Comparison of ENCODE assay signal across 13 mouse cellular contexts in genomic region chr1:97657786-97658185, GRCm38 (mm10). TPM values are rescaled to one million over a fixed set of nuclear protein-coding genes. Genes with fewer than 3 reads are reported as not detected.
DNase-seq lines count a peak whose midpoint lies in the region; ATAC-seq lines count a peak whose summit lies in the region.
"Had no signal": no experiment of that assay in that cellular context is flagged by ENCODE, and none has a peak within 500 bp of the region (broad histone marks: within the 10 kb centered on the region; RNA-seq: fewer than 3 reads in every experiment).

No protein-coding gene starts in this region.

- H3K4me2 ChIP-seq in heart, embryonic 16.5 days (ENCODE audit: low read depth, low read length): no peak overlapping the region
- peak overlapping the region; percentile 18; the same call in 1 of the 2 replicates for H3K4me2 ChIP-seq in hindbrain, embryonic 16.5 days (ENCODE audit: low read length)
- H3K4me2 ChIP-seq in midbrain, embryonic 14.5 days (ENCODE audit: low read length): peak overlapping the region; percentile 66
- H3K4me2 ChIP-seq: heart, embryonic 13.5 days had no signal

- no peak overlapping the region for H3K27ac ChIP-seq in heart, embryonic 16.5 days (ENCODE audit: low read length)
- H3K27ac ChIP-seq in hindbrain, embryonic 16.5 days (ENCODE audit: low read depth, low read length): no peak overlapping the region
- H3K27ac ChIP-seq in midbrain, embryonic 14.5 days (replicated peaks; ENCODE audit: low read depth, low read length): no peak overlapping the region
- H3K27ac ChIP-seq: heart, embryonic 13.5 days had no signal

- H3K4me1 ChIP-seq in heart, embryonic 16.5 days (ENCODE audit: control insufficient read depth, insufficient read depth, low read length): peaks cover 35% of the 10 kb centered on the region
- H3K4me1 ChIP-seq in hindbrain, embryonic 16.5 days (ENCODE audit: control insufficient read depth, insufficient read depth, low read depth, low read length): peaks cover 28% of the 10 kb centered on the region
- H3K4me1 ChIP-seq in midbrain, embryonic 14.5 days (ENCODE audit: control insufficient read depth, insufficient read depth, low read length): peaks cover 32% of the 10 kb centered on the region

- DNase-seq in heart, postnatal 10 days: no peak
- DNase-seq in gastrocnemius, postnatal 14 days: peak; percentile 26
- no peak for DNase-seq in midbrain, embryonic 14.5 days
- DNase-seq in natural killer cell, adult 2 months (ENCODE audit: low spot score in 2 of 2): no peak
- DNase-seq in cerebellum, adult 11 months: no peak
- DNase-seq: adrenal gland, postnatal 36 days; cerebellum, adult 18-20 months; left cerebral cortex, postnatal 4 days; lung, postnatal 14 days; spleen, adult 18-20 months had no signal

- intact Hi-C loops in heart, postnatal 10 days (cut with DNase I): no loop called here
- intact Hi-C loops in gastrocnemius, postnatal 14 days (cut with DNase I; ENCODE audit: low total_unique reads): no loop called here

- no peaks in the 10 kb centered on the region for H3K36me3 ChIP-seq in heart, embryonic 16.5 days (ENCODE audit: control insufficient read depth, insufficient read depth)
- no peaks in the 10 kb centered on the region for H3K36me3 ChIP-seq in hindbrain, embryonic 16.5 days (ENCODE audit: control insufficient read depth, insufficient read depth, low read length)
- no peaks in the 10 kb centered on the region for H3K36me3 ChIP-seq in midbrain, embryonic 14.5 days (ENCODE audit: control insufficient read depth, insufficient read depth, low read length)
- H3K36me3 ChIP-seq: heart, embryonic 13.5 days had no signal

- H3K9me3 ChIP-seq in heart, embryonic 16.5 days (replicated peaks; ENCODE audit: control insufficient read depth, low read length): no peaks in the 10 kb centered on the region
- H3K9me3 ChIP-seq in hindbrain, embryonic 16.5 days (ENCODE audit: control insufficient read depth, low read length): no peaks in the 10 kb centered on the region
- H3K9me3 ChIP-seq in midbrain, embryonic 14.5 days (ENCODE audit: control insufficient read depth, low read length): no peaks in the 10 kb centered on the region
- H3K9me3 ChIP-seq: heart, embryonic 13.5 days had no signal

- H3K9ac ChIP-seq in heart, embryonic 16.5 days (ENCODE audit: low read length): peak overlapping the region; percentile 29; the same call in 1 of the 2 replicates
- no peak overlapping the region for H3K9ac ChIP-seq in hindbrain, embryonic 16.5 days (ENCODE audit: low read depth, low read length)
- 0 out of 2 replicates have a peak overlapping the region, but pooled peaks have one; percentile 9 for H3K9ac ChIP-seq in midbrain, embryonic 14.5 days (replicated peaks; ENCODE audit: low read length)
- H3K9ac ChIP-seq: heart, embryonic 13.5 days had no signal

- no peaks in the 10 kb centered on the region for H3K27me3 ChIP-seq in heart, embryonic 16.5 days (ENCODE audit: control insufficient read depth, insufficient read depth, low read length)
- H3K27me3 ChIP-seq in hindbrain, embryonic 16.5 days (replicated peaks; ENCODE audit: control insufficient read depth, insufficient read depth, low read length): no peaks in the 10 kb centered on the region
- no peaks in the 10 kb centered on the region for H3K27me3 ChIP-seq in midbrain, embryonic 14.5 days (ENCODE audit: control insufficient read depth, insufficient read depth, low read length)
- H3K27me3 ChIP-seq: heart, embryonic 13.5 days had no signal

- WGBS in heart, embryonic 16.5 days: 72% methylated on average over 2 of the region's 2 CpGs
- WGBS in hindbrain, embryonic 16.5 days: 68% methylated on average over 2 of the region's 2 CpGs
- WGBS in midbrain, embryonic 14.5 days: 80% methylated on average over 2 of the region's 2 CpGs

- no peak overlapping the region for H3K4me3 ChIP-seq in heart, embryonic 16.5 days (ENCODE audit: low read length)
- no peak overlapping the region for H3K4me3 ChIP-seq in hindbrain, embryonic 16.5 days (ENCODE audit: low read length)
- H3K4me3 ChIP-seq in midbrain, embryonic 14.5 days (replicated peaks; ENCODE audit: low read depth, low read length): no peak overlapping the region
- H3K4me3 ChIP-seq: heart, embryonic 13.5 days had no signal

- ATAC-seq in heart, embryonic 16.5 days (replicated peaks; ENCODE audit: extremely low read depth, insufficient read depth, low FRiP score): no peak
- no peak for ATAC-seq in hindbrain, embryonic 16.5 days
- no peak for ATAC-seq in midbrain, embryonic 14.5 days (ENCODE audit: low FRiP score, low TSS enrichment)

RNA-seq across cellular contexts. Expression of gene D1Ertd622e, which starts 4.1 kb away (rescaled TPM):
- polyA plus RNA-seq in heart, embryonic 16.5 days (2015; fragmentation: Nextera tagmentation; extraction: Ambion mirVana): 11.5 and 13.5 TPM in 2 replicates
- 1 to 10 TPM; 6.9 to 7.4 TPM for total RNA-seq in heart, postnatal 10 days (2021)
- 10 to 100 TPM; 14.9 to 31.9 TPM for total RNA-seq in gastrocnemius, postnatal 14 days (2021)
- 59.7 and 60.5 TPM in 2 replicates for polyA plus RNA-seq in hindbrain, embryonic 16.5 days (2015; fragmentation: Nextera tagmentation; extraction: Ambion mirVana)
- 60.7 and 67.5 TPM in 2 replicates for polyA plus RNA-seq in midbrain, embryonic 14.5 days (2014; fragmentation: Nextera tagmentation; extraction: Ambion mirVana)
